Mouse (Mus musculus) MN1 (cell line): ENCODE measurements around the gene Bsn.
"Not testable (repeated sequence)": the region's sequence is repeated elsewhere in the genome, so short reads cannot be mapped to it uniquely, and the experiment has no call there.

Experiments
- DNase-seq: peaks from one replicate; pipeline ENCODE4 v3.0.0-alpha.2; 2016; ENCODE audit warnings: low spot score

The Bsn gene

GRCm38 (mm10) chr9:108196920-108197677, 6.9 kb upstream of the Bsn start:
- DNase-seq, result no peak

GRCm38 (mm10) chr9:108196222-108196621, 6.0 kb upstream of the Bsn start:
- not testable (repeated sequence) for DNase-seq

DNA sequence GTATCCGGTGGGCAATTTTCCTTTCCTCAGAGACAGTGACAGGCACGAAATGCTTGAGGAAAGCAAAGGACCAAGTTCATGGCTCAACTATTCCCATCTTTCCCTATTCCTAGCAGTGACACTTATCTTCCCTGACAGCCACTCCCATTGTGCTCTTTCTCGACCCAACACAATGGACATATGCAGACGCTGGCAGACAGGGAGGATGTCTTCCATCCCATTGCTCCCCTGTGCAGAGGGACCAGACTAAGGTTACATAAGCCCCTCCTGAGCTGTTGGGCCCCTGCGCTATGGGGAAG, 747 bp downstream of the Bsn start:
- DNase-seq, result no peak

- DNase-seq, result no peak
These were observed 1.2 kb downstream of the Bsn start for GRCm38 (mm10) chr9:108189023-108189422.

DNA sequence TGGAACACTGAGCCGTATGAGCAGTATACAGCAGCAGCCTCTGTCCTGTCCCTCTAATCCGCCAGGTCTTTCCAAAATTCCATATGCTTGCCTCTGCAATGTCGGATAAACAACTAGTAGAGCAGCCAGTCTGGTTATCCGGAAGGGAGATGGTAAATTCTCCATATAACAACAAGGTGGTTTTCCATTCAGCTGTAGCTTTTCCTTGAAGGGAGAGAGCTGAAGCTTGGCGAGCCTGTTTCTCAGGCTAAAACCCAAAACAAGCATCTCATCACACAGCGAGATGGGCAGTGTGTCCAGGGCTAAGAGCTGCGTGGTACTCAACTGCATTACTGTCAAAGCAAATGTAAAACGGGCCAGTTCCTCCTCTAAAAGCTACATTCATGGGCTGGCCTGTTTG, 1.7 kb downstream of the Bsn start:
- no peak for DNase-seq

GRCm38 (mm10) chr9:108187616-108188015, 2.6 kb downstream of the Bsn start:
- no peak for DNase-seq

DNA sequence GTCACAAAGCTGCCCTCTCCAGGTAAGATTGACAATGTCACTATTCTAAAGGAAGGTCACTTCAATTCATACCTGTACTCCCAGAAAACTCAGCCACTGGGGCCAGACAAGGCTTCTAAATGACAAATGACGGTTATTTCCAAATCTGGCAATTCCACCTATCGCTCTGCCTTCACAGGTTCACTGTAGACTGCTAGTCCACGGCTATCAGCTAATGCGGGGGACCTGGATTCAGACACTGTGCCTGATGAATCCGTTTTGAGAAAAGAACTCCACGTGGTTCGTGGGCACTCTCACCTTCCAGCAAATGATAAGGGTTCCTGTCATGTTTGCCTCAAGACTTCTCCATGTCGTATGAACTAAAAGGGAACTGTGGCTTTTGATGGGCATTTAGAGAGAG, 4.4 kb downstream of the Bsn start:
- no peak for DNase-seq

DNA sequence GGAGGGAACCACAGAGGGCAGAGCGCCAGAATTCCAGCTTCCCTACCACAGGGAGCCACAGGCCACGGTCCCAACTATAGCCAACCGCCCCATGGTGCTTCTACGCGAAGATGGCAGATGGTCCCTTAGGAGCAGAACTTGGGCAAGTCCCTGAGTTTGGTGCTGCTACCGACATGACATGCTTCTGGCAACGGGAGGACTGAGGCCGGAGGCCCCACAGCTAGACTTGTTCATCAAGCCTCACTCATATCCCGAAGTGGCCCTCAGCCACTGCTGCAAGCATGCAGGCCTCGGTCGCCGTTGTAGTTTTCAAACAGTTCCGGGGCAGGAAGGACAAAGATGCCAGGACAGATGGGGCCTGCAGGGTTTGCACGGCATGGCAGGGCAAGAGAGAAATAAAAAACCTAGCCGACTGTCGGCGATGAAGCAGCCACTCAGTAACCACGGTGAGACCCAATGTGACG, 6.6 kb downstream of the Bsn start:
- no peak for DNase-seq

- no peak for DNase-seq
These were observed 7.2 kb downstream of the Bsn start for GRCm38 (mm10) chr9:108182806-108183506.

DNA sequence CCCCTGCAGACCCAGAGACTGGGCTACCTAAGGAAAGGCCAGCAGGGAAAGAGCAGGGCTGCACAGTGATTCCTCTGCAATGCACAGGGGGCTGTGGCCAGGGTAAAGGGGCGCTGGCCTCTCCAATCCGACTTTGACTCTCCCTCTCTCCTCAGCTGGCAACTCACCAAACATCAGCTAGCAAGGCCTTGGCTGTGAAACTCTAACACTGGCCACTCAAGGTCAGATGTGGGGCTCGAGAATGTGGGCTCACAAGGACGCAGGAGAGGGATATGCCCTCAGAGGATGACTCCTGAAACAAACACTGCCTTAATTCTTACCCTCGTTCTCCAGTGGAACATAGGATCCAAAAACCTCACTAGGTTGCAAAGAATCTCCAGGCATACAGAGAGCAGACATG, 11.8 kb downstream of the Bsn start:
- no peak for DNase-seq

DNA sequence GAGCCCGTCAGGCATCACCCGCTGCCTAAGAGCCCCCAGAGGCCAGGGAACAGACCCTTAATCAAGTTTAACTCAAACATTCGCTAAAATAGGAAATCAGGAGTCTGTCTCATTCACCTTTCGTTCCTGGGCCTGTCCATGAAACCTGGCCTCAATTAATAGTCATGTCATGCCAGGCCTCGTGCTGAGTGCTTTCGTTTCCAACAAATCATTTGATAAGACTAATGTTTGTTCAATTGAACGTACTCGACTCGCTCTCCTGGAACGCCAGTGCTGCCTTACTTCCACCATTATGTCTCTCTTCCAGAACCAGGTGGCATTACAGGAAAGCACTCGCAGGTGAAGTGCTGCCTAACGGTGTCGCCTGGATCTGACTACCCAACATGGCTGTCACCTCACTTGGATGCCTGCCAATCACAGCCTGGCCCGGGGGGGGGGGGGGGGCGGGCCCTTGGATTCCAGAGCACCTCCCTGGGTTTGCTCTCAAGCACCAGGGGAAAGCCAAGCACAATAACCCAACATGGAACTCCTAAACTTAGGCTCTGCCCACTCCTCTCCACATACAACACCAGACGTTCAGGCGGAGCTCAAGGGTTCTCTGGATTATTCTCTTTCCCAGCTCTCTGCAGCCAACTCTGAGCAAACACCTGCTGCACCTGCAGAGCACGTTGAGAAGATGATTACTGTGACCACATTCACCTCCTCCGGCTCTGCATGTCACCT, 14.9 kb downstream of the Bsn start:
- DNase-seq, result no peak

- DNase-seq, result peak; percentile 21
These were observed 17.3 kb downstream of the Bsn start for GRCm38 (mm10) chr9:108172777-108173350.

DNA sequence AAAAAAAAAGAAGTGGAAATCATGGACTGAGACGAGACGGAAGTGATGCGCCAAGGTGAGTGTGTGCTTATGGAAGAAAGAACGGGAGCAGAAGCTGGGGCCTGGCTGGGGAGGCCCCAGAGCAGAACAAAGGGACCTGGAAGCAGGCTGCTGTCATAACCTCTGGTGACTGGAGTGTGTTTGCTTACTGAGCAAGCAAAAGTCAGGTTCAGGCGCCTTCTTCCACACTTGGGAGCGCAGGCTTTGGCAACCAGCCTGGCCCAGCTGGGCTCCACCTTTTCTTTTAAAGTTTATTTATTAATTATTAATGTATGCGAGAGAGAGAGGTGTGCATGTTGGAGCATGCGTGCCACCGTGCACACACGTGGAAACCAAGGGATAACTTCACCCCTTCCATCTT, 20.4 kb downstream of the Bsn start:
- no peak for DNase-seq

DNA sequence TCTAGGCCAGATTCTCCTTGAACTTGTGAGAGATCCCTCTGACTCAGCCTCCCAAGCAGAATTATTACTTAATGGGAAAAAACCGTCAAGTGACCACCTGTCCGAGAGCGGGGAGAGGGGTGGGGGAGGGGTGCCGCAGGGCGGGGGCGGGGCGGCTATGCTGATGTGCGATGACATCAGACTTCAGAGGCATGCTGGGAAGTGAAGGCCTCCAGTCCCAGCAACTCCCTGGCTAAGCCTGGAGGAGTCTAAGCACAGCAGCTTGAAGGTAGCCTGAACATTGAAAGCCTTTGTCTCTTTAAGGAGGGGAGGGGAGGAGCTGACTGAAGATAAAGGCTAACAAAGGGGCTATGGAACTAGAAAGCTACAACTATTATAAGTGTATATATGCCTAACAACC, 25.0 kb downstream of the Bsn start:
- no peak for DNase-seq

DNA sequence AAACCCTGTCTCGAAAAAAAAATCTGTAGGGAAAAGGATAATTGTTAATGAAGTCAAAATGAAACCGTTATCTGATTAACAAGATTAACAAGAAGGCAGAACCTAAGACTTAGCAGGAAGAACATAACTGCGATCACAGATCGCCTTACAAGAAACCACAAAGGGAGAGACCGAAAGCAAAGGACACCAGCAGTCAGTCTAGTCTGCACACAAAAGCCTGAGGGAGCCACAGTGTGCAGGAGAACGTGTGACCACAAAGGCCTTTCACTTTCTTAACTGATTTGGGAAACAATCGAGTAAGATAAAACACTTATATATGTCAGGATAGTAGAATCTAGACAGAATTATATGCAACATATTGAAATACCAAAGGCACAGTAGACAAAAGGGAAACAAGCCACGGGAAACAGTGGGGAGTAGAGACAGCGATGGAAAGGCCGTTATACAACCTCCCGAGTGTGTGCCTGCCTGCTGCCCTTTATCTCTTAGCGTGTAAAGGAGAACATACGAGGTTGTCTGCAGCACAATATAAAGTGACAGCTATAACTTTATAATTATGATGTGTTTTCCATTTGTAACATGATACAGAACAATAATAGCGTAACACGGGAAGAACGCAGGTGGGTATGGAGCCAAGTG, 26.4 kb downstream of the Bsn start:
- DNase-seq, result peak; percentile 12

- no peak for DNase-seq
These were observed 32.3 kb downstream of the Bsn start for GRCm38 (mm10) chr9:108157891-108158290.

DNA sequence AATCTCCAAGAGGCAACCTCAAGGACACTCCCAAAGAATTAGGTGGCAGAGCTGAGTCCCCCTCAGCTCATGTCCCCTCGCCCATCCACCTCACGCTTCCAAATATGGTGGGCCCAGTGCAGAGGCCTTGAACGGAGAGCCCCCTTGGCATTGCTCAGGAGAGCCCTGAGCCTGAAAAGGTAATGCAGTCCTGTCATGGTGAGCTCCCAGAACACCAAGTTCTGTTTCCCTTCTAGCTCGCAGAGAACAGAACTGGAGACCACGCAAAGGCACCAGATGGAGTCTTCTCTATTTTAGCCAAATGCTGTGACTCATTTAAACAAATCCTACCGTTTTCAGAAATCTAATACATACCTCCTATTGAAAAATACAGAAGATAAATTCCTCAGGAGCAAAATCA, 32.7 kb downstream of the Bsn start:
- DNase-seq, result no peak

GRCm38 (mm10) chr9:108156786-108157185, 33.4 kb downstream of the Bsn start:
- no peak for DNase-seq

- no peak for DNase-seq
These were observed 35.4 kb downstream of the Bsn start for GRCm38 (mm10) chr9:108154814-108155213.

DNA sequence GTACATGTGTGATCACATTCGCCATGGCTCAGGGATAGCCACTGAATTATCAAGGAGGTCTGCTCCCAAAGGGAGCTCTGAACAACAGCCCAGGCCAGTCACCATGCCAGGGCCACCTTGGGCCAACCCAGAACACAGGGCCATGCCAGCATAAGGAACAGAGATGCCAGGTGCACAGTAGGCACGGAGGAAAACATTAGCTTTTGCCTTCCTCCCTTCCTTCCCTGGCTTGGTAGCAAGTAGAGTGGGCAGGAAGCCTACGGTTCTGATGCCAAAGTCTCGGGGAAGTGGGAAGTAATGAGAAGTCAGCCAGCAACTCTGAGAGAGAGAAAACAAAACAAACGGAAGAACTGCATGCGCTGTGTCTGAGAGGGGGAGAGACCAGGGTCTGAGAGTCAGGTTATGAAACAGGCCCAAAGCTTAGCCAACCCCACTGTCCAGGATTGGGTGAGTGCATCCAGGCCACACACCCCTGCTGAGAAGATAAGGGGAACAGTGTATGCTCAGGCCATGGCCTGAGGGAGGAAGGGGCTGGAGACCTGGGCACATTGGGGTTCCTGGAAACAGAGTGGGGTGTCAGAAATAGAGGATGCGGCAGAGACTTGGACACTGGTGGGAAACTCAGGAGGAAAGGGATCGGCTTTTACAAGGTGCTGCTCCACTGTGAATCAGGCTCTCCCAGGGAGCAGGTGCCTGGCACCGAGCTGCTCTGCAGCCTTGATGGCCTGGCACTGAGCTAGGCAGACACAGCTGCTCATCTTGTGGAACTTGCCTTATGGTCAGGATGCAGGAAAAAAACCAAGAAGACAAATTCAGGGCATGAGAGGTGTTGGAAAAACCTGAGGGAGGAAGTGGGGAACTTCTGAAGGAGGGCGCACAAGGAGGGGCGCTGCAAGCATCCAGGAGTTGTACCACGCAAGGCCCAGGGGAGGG, 36.4 kb downstream of the Bsn start:
- DNase-seq, result no peak

GRCm38 (mm10) chr9:108150486-108150885, 39.7 kb downstream of the Bsn start:
- DNase-seq, result no peak
